Mouse (Mus musculus) neutrophil, adult 65 days (primary cell): ENCODE measurements around the gene Fgfr2. TPM values are rescaled to one million over a fixed set of nuclear protein-coding genes. Genes with fewer than 3 reads are reported as not detected.

Source experiments
- total RNA-seq: library from RNA; stranded (reverse); gene quantifications from 2 replicates; pipeline ENCODE4 v1.2.4, GENCODE M21; 2023

Fgfr2 gene
- 0.20 TPM in 1 of 2 replicates, not detected in the other for total RNA-seq

GRCm38 (mm10) chr7:133123244-133123998 is at the start of gene Fgfr2:
Fgfr2 (minus strand) TSS chr7:133123350.

GRCm38 (mm10) chr7:133123999-133124700 is 1.0 kb upstream of the Fgfr2 start, which contains the start of gene Ctbp2:
Ctbp2 (minus strand) TSS chr7:133124354.

GRCm38 (mm10) chr7:132930850-132931559 is 192.1 kb downstream of the Fgfr2 start, which contains the start of gene Zranb1:
Zranb1 (plus strand) TSS chr7:132931142.

GRCm38 (mm10) chr7:132859042-132859958 is 263.9 kb downstream of the Fgfr2 start, which contains the start of gene Abraxas2:
Abraxas2 (plus strand) TSS chr7:132859225.

GRCm38 (mm10) chr7:132852173-132852844 is 270.8 kb downstream of the Fgfr2 start, which contains the start of gene Eef1akmt2:
Eef1akmt2 (minus strand) TSS chr7:132852673.

GRCm38 (mm10) chr7:132813416-132814088 is 309.6 kb downstream of the Fgfr2 start, which contains the start of gene Fam53b:
Fam53b (minus strand) TSS chr7:132813886.

GRCm38 (mm10) chr7:132610468-132611318 is 512.5 kb downstream of the Fgfr2 start, which contains the start of gene Lhpp:
Lhpp (plus strand) TSS chr7:132610638.

GRCm38 (mm10) chr7:132599071-132599975 is 523.8 kb downstream of the Fgfr2 start, which contains the start of gene Nkx1-2:
Nkx1-2 (minus strand) TSS chr7:132599637.

GRCm38 (mm10) chr7:132576116-132576650 is 547.0 kb downstream of the Fgfr2 start, which contains the start of gene Oat:
Oat (minus strand) TSS chr7:132576398.

GRCm38 (mm10) chr7:132317036-132317541 is 806.1 kb downstream of the Fgfr2 start, which contains the start of gene Chst15:
Chst15 (minus strand) TSS chr7:132317228.

GRCm38 (mm10) chr7:132154368-132154961 is 968.7 kb downstream of the Fgfr2 start, which contains the start of gene Cpxm2:
Cpxm2 (minus strand) TSS chr7:132154739.

GRCm38 (mm10) chr7:131966023-131966915 is 1156.9 kb downstream of the Fgfr2 start, which contains the start of gene Gpr26:
Gpr26 (plus strand) TSS chr7:131966460.

GRCm38 (mm10) chr7:131559986-131560696 is 1563.0 kb downstream of the Fgfr2 start, which contains the start of gene Bub3:
Bub3 (plus strand) TSS chr7:131560222.

GRCm38 (mm10) chr7:131548473-131548872 is 1574.7 kb downstream of the Fgfr2 start, which contains the start of gene Hmx2:
Hmx2 (plus strand) TSS chr7:131548773.

GRCm38 (mm10) chr7:131542115-131542871 is 1580.9 kb downstream of the Fgfr2 start, which contains the start of gene Hmx3:
Hmx3 (plus strand) TSS chr7:131542867.

